Mouse (Mus musculus) gastrocnemius, adult 8-10 months (tissue): ENCODE measurements around the gene Gc. TPM values are rescaled to one million over a fixed set of nuclear protein-coding genes. Genes with fewer than 3 reads are reported as not detected.

Source experiments
- total RNA-seq, 4 experiments: library from RNA; stranded (reverse); gene quantifications; 2 replicates each; pipeline ENCODE4 v1.2.4; 2022

The Gc gene
- total RNA-seq, 4 experiments from 2014 or later: 2.2 TPM; not detected in 3

Other genes with a start within 250 kb of the Gc start
- gene Npffr2, start 69.5 kb upstream of the Gc start, total RNA-seq: not detected